Mouse (Mus musculus) effector memory CD4-positive, alpha-beta T cell, adult 5 months (primary cell): ENCODE data around the gene Lactbl1. TPM values are rescaled to one million over a fixed set of nuclear protein-coding genes. Genes with fewer than 3 reads are reported as not detected.

Source experiments
- polyA plus RNA-seq: library from polyadenylated mRNA; unstranded; fragments of 100-300 nt; shearing (Covaris generic); gene quantifications from one replicate; pipeline ENCODE4 v1.2.1, GENCODE M21; 2017

The Lactbl1 gene
- polyA plus RNA-seq: not detected

DNA sequence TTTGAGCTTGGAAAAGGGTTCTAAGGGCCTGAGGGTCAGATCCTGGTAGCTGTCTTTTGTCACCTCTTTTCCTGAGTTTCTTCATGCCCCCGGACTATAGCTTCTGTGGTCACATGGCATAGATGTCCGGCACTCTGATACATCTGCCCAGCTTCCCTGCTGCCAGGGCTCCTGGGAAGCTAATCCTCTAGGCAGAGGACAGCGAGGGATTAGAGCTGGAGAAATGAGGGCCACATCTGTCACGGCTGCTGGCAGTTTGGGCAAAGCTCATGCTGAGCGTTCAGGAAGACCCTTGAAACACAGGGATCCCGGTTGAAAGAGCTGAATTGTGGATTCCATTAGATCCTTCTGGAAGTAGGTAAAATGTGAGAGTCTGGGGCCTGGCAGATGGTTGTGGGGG lies at the start of gene Lactbl1:
Gene Lactbl1 (plus strand): TSS at position 234 of the 400 bp plus-strand sequence.

DNA sequence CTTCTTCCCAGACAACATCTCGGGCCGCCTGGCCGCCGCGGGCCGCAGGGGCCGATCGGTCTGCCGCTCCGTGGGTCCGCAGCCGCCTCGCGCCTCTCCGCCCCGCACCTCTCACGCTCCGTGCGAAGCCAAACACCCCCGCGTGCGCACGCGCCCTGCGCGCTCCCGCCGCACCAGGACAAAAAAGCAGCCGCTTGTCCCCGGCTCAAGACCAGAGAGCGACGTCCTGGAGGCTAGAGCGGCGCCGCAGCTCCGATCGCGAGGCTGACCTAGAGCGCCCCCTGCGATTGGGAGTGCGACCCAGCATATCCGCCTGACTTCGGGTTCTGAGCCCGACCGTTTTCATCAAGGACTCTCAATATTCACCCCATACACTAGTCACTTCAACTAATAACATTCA lies 19.9 kb upstream of the Lactbl1 start, which contains the start of gene Kdm1a:
Gene Kdm1a (minus strand): TSS at position 156 of the 400 bp plus-strand sequence.

DNA sequence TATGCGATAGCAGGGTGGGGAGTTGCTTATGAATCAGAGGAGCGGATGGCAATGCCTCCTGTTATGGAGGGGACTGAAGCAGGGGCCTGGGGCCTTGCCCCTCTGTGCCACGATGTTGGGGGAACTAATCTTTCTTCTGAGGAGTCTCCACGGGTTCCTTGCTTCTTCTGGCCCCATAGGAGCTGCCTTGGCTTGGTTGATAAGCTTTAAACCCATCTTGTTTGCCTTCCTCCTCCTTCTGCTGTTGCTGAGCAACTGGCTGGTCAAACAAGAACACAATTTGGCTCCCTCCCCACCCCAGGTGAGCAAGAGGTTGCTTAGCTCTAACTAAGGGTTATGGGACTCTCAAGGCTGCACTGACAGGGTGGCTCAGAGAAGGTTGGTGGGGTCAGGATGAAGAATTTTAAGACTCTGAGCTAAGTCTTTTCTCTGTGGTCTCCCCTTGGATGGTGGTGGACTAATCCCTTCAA lies 12.0 kb upstream of the Lactbl1 start, which contains the start of gene Tex46:
Gene Tex46 (plus strand): TSS at position 51 of the 470 bp plus-strand sequence.

Other genes with a start within 250 kb of the Lactbl1 start
- not detected for gene Htr1d, start 199.1 kb upstream of the Lactbl1 start, polyA plus RNA-seq
- gene 6030445D17Rik, start 160.4 kb upstream of the Lactbl1 start, polyA plus RNA-seq: not detected
- 23.9 TPM for gene Luzp1, start 152.9 kb upstream of the Lactbl1 start, polyA plus RNA-seq
- gene Kdm1a, start 19.9 kb upstream of the Lactbl1 start, polyA plus RNA-seq: 65.4 TPM
- gene Tex46, start 12.2 kb upstream of the Lactbl1 start, polyA plus RNA-seq: not detected
- gene Ephb2, start 213.4 kb downstream of the Lactbl1 start, polyA plus RNA-seq: not detected